Mouse (Mus musculus): ENCODE measurements at regions not wholly inside any gene's neighbourhood (a gene's known extent, or its start where the extent isn't known, plus 50 kb on each side); places are given as distances from the start of the nearest gene placed in this dataset.

DNA sequence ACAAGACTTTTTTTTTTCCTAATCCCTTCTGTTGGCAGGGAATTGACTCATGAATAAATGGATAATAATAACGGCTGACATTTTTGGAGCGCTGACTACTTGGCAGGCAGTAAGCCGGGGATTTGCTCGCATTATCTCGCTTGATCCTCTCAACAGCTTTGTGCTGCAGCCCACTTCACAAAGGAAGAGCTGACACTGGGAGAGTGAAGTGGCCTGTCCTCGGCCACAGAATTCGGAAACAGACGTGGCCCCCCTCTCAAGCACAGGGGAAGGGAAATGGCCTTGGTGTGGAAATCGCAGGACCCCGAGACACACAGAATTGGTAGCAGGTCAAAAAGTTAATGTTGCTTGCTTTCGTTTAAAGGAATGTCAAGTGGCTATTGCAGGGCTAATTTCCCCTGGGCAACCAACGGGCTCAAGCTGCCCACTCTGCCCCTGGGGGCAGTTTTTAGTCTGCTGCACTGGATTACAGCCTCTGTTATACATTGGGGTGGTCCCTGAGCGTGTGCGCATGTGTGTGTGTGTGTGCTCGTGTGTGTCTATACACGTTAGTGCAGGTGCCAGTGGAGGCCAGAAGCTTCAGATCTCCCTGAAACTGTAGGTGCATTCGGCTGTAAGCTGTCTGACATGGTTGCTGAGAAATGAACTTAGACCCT is 483.1 kb downstream of the Plcl1 start:
- DNase-seq (ENCODE audit: low spot score in 2 of 2), result peak in 1 of 2 experiments; percentile 39

GRCm38 (mm10) chr1:55890511-55891151 is 484.9 kb downstream of the Plcl1 start:
- DNase-seq (ENCODE audit: low spot score in 2 of 2), result peak; percentile 30 to 72

GRCm38 (mm10) chr1:55891894-55892293 is 486.2 kb downstream of the Plcl1 start:
- DNase-seq (ENCODE audit: low spot score in 2 of 2), result no peak

DNA sequence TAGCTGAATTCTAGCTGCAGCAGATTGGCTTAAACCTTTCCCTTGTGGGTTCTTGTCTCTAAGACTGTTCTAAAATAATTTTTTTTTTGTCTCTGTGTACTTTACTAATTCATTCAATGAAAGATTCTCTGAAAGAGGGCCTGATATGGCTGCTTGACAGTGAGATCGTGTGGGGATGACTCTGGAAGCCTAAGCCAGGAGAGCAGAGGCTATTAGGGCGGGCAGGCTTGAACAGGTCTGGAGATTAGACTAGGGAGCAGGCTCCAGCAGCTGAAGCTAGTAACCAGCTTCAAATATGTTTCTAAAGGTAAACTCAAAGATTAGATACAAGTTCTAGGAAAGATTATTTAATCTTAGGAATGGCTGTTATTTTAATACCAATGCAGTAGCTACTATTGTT is 491.9 kb downstream of the Plcl1 start:
- no peak for DNase-seq (ENCODE audit: low spot score in 2 of 2)

DNA sequence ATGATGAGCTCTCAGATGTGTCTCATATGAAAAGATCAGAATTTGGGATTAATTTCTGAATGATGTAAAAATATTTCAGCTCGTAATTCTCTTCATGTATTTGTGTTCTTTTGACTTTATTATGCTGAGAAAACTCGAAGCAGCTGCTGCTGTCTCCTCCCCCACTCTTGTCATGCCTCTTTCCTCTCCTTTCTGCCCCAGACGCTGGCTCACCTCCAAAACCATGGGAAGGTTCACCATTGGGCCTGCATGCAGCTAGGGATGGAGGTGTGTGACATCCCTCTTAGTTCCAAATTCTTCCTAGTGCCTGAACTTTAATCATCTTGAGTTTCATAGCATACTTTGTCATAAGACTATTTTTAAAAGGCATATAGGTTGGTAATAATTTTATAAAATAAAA is 492.3 kb downstream of the Plcl1 start:
- DNase-seq (ENCODE audit: low spot score in 2 of 2), result no peak

DNA sequence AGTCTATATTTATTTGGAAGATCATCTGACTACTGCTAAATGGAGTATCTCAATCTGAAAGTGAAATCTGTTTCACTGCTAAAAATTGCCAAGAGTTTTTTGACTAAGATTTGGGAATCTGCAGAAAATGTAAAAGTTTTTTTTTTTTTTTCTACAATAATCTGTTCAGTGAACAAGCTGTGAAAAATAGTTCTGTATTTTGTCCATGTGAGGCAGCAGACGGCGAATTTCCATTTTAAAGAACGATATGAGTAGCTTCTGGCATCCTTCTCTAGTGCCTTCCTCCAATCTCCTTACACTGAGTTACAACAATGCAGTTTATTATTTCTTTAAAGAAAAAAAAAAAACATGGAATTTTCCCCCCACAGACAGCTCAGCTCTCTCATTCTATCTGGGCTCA is 494.3 kb downstream of the Plcl1 start:
- DNase-seq (ENCODE audit: low spot score in 2 of 2), result peak in 1 of 2 experiments; percentile 67

DNA sequence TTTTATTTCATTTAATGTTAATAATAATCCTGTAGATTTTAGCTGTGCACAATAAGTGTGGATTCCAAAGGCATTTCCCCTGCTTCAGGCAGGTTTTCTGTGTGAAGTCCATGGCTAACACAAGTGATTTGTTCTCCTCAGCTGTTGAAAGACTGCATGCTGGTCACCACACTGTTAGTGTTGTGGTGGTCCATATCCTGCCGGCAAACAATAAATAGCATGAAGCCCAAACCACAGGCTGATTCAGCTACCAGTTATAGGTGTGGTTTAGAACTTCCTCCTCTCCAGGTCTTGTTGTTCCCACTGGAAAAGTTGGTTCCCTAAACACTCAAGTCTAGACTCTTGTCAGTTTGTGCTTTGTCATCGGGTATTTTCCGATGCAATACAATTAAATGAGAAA is 497.5 kb downstream of the Plcl1 start:
- no peak for DNase-seq (ENCODE audit: low spot score in 2 of 2)

GRCm38 (mm10) chr1:55904571-55904970 is 498.9 kb downstream of the Plcl1 start:
- no peak for DNase-seq (ENCODE audit: low spot score in 2 of 2)

DNA sequence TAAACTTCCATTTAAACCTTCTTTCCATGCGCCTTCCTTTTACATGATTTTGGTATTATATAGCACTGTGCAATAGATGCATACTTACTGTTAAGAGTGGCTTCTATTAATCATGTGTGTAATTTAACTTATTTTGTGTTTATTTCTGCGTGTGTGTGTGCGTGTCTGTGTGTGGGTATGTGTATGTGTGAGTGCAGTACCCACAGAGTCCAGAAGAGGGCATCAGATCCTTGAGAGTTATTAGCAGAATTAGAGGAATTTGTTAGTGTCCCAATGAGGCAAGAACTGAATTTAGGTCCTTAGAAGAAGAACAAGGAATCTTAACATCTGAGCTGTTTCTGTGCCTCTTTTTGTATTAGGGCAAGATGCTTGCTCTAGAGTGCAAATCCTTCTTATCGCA is 499.5 kb downstream of the Plcl1 start:
- DNase-seq (ENCODE audit: low spot score in 2 of 2), result no peak

- DNase-seq (ENCODE audit: low spot score in 2 of 2), result no peak
These were observed 504.3 kb downstream of the Plcl1 start for GRCm38 (mm10) chr1:55910024-55910423.

DNA sequence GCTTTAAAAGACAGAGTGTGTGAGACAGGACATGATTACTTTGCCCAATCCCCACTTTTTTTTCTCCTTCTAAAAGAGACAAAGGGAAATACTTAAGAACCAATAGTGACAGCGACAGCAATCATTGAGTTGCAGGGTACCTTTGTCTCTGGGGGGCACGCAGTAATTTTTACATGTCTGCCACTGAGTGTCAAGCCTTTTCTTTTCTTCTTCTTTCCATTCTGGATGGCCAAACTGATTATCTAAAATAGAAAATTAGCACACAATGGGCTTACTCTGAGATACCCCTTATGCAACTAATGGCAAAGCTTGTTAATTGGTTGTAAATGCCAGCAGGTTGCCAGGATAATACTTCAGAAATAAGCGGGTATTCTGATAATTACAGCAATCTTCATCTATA is 508.6 kb downstream of the Plcl1 start:
- DNase-seq (ENCODE audit: low spot score in 2 of 2), result no peak

GRCm38 (mm10) chr1:55915940-55916339 is 510.2 kb downstream of the Plcl1 start:
- DNase-seq (ENCODE audit: low spot score in 2 of 2), result no peak

DNA sequence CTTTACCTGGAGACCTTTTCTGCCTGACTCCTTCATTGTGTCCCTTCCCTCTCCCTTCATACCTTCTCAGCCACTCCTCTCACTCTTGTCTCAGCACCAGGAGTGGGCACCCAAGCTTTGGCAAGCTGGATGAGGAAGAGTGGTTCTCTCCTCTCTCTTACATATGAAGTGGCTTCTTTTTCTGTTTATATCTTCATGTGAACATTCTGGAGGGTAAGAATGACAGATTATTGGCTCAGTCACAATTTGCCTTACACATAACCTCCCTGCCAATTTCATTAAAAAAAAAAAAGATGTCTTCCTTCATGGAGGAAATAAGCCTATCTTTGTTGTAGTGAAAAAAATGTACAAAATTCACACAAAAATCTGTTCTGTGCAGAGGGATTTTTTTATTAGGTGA is 513.8 kb downstream of the Plcl1 start:
- DNase-seq (ENCODE audit: low spot score in 2 of 2), result no peak

GRCm38 (mm10) chr1:55946786-55947549 is 541.2 kb downstream of the Plcl1 start:
- DNase-seq (ENCODE audit: low spot score in 2 of 2), result no peak

DNA sequence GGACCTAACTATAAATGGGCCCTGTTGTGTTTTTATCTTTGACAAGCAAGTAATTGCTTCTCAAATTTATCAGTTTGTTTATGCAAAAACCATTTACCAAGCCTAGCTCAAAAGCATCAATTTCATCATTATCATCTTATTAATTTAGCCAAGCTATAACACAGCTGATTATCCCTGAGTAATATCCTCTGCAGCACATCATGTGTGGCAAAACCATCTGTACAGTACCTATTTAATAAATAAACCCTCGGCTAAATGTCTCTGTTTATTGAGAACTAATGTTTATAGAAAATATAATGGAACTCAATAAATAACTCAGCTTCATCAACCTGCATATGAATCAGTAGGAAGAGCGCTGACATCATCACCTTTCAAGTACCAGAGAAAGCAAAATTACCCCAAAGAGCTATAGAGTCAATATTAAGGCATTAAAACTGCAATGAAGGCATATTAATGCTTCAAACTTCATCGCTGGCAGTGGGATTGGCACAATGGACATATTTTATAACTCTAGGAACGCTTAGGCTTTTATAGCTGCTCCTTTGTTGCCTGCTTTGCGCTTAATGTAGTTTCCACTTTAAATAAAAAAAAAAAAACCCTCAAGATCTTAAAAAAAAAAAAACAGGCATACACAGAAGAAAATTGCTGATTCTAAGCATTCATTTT is 542.0 kb downstream of the Plcl1 start:
- no peak for DNase-seq (ENCODE audit: low spot score in 2 of 2)

DNA sequence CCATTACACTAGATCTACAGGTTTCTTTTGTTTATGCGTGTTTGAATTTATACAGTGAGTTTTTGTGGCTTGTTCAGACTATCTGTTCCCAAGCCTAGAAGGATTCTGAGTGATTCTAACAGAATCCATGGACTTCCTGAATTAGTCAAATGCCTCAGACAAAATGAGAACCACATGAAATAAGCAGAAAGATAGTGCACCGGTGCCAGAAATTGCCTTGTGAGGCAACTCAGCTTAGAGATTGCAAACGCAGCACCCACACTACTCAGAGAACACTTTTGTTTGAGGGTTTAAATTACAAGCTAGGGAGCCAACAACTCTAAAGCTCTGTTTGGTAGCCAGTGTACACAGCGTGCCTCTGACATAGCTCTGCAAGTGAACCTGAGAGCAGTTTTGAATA is 543.9 kb downstream of the Plcl1 start:
- DNase-seq (ENCODE audit: low spot score in 2 of 2), result no peak

DNA sequence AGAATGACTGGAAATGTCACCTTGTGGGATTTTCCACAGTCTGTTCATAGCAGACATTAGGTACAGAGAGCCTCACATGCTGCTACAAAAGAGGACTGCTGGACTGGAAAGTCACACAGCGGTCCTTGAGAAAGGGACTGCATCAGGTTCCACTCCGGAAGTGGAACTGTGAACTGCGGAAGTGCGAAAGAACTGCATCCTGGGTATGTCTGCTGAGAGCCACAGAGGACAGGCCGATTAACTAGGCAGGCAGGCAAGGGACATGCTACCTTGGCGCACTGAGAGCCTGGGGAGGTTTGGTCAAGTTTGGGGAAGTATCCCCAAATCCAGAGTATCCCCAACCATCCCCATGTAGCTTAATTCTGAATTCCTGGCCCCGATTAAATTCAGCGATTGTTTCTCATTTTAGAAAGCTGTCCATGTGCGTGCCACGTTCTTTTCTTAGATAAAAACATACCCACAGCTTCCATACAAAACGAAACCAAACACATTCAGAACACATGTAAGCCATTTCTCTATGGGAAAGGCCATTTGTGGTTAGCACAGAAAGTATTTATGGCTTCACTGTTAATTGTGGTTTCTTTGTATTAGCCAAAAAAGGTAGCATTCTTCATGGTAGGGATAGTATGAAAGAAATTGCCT is 552.2 kb downstream of the Plcl1 start:
- no peak for DNase-seq (ENCODE audit: low spot score in 2 of 2)

GRCm38 (mm10) chr1:55960291-55960690 is 554.6 kb downstream of the Plcl1 start:
- DNase-seq (ENCODE audit: low spot score in 2 of 2), result peak; percentile 69 to 85

DNA sequence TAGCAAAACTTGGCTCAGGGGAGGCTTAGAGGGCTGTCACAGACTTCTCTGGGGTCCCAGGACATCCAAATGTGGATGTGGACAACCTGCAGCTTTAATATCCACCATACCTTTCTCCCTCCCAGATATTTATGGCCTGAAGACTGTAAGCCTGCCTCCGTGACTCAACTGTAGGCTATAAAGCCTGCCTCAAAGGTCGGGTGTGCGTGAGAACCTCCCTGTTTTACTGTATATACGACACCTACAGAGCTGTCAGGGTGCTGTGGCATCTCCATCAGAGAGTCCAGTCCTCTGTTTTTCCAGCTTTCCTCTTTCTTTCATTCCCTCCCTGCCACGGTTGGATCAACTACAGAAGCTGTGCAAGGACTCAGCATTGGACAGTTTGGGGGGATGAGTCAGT is 558.1 kb downstream of the Plcl1 start:
- DNase-seq (ENCODE audit: low spot score in 2 of 2), result no peak

DNA sequence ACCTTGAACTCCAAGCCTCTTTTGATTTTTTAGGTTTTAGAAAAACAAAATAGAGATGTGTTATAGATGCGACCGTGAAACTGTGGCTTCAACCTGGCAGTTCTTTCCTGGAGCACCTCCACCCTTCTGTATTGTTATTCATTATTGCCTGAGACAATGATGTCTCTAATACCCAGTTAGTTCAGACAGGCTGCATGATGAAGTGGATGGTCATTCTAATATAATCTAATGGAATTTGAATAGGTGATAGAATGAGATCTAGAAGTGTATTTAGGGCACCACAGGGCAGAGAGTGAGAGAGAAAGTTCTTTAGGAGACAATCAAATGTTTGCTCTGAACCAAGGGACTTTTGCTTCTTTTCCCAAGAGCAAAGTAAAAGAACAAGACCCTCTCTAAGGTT is 560.6 kb downstream of the Plcl1 start:
- no peak for DNase-seq (ENCODE audit: low spot score in 2 of 2)

DNA sequence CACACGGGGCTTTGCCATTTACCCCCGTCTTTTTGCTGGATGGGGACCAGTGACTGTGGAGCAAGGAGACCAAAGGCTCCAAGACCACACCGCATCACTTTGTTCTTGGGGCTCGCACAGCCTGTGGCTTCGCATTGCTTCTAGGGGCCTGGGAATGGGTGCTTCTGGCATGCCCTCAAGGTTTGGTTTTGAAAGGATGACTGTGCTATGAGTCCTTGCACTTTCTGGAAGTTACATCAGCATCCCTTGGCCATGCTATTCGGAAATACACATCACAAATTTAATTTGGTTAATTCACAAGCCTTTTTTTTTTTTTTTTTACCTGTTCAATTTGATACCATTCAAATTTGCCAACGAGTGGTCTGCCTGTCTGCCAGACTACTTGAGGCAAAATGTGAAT is 562.1 kb downstream of the Plcl1 start:
- DNase-seq (ENCODE audit: low spot score in 2 of 2), result no peak
